Mouse (Mus musculus): Measurements from ENCODE around the gene Arhgef12.

GRCm38 (mm10) chr9:43015786-43016185 is 91.3 kb downstream of the Arhgef12 start:
- TF ChIP-seq EP300 (IDR thresholded peaks at IDR 0.05) (no peak), CTCF (IDR thresholded peaks at IDR 0.05) (peak; percentile 62)
